Mouse (Mus musculus) thymus, postnatal 36 days (tissue): ENCODE data around the gene Shpk.

ENCODE experiments used
- DNase-seq, 2 experiments: peaks; one replicate each; pipeline ENCODE4 v3.0.0; 2022; ENCODE audit warnings: mixed read lengths in 2 of 2

Shpk gene

DNA sequence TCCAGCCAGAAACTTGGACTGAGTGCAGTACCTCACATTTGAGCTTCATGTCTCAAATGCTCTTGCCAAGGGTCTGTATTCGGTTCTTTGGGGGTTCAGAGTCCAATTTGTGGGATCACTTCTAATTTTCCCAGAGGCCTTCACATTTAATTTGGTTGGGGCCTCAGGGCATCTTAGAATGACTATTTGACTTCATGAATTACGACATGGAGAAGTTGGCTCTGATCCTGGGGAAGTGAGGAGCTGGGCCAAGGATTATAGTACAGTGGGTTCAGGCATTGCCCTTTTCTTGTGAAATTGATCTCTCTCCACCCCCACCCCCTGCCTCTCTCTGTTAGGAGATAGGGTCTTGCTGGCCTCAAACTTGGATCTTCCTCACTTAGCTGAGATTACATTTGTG, 1.8 kb downstream of the Shpk start:
- no peak for DNase-seq

GRCm38 (mm10) chr11:73201597-73201996, 2.3 kb downstream of the Shpk start:
- no peak for DNase-seq

- no peak for DNase-seq
These were observed 4.6 kb downstream of the Shpk start for GRCm38 (mm10) chr11:73203895-73204294.

DNA sequence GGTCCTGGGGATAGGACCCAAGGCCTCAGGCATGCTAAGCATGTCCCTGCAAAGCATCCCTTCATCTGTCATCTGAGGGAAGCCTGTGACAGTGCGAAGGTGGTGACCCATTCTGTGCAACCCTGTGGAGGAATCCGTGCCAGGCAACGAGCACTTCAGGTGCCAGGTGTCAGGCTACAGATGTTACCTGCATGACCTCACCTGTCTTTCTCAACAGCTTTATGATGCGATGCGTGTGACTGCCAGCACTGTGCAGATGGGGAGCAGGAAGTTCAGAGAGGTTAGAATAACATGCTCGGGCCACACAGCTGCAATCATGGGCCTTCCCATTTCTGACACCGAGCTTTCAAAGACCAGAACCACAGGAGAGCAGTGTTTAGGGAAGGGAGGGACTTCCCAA, 5.9 kb downstream of the Shpk start:
- DNase-seq: no peak

- DNase-seq: peak in 1 of 2 experiments; percentile 12
These were observed 8.4 kb downstream of the Shpk start for GRCm38 (mm10) chr11:73207621-73208020.

DNA sequence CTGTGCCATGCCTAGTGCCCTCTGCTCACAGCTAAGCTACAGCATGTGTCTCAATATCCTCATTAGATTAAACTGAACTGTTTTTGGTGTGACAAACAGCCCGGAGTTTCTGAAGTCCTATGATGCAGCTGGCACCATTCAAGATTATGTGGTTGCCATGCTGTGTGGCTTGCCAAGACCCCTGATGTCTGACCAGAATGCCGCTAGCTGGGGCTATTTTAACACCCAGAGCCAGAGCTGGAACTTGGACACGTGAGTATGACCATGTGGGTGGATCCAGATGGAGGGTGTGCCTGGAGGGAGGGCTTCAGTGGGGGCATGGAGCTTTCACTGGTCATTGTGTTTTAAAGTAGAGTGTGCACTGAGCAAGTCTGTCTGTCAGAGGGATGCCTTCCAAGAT, 14.7 kb downstream of the Shpk start:
- no peak for DNase-seq

GRCm38 (mm10) chr11:73219671-73220070, 20.4 kb downstream of the Shpk start:
- no peak for DNase-seq

GRCm38 (mm10) chr11:73220651-73221050, 21.4 kb downstream of the Shpk start:
- no peak for DNase-seq

- no peak for DNase-seq
These were observed 23.6 kb downstream of the Shpk start for GRCm38 (mm10) chr11:73222846-73223245.

DNA sequence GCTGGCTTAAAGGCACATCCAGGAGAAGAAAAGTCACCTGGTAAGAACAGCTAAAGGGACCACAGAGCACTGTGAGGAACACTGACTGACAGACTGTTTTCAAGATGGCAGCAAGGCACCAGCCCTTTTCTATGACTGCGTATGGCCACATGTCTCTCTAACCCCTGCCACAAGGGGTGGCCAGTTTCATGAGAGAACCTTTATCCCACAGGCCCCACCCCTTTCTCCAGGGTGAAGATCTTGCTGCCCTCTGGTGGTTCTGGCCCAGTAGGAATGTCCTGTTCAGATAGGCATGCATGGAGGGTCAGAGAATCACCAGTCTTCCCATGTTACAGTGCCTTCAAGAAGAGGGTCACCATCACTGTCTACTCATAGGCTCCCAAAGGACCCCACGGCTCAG, 24.7 kb downstream of the Shpk start:
- no peak for DNase-seq

- no peak for DNase-seq
These were observed 26.6 kb downstream of the Shpk start for GRCm38 (mm10) chr11:73225856-73226255.

DNA sequence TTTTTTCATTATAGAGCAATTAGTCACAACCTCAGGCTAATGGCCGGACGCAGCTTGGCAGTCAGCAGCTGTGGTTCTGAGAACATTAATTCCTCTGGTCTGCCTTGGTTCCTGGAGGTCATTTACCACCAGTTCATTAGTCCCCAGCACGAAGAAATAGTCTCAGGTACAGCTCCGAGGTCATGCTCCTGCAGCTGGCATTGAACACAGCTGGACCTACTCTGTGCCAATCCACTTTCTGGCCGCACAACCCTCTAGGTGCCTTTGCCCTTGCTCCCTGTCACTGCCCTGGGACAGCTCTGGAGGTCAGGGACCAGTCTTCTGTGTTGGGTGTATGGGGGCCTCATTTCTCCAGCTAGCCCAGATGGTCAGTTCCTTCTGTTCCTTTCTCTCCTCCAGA, 29.6 kb downstream of the Shpk start:
- DNase-seq: no peak

- DNase-seq: no peak
These were observed 30.8 kb downstream of the Shpk start for GRCm38 (mm10) chr11:73230081-73230480.

DNA sequence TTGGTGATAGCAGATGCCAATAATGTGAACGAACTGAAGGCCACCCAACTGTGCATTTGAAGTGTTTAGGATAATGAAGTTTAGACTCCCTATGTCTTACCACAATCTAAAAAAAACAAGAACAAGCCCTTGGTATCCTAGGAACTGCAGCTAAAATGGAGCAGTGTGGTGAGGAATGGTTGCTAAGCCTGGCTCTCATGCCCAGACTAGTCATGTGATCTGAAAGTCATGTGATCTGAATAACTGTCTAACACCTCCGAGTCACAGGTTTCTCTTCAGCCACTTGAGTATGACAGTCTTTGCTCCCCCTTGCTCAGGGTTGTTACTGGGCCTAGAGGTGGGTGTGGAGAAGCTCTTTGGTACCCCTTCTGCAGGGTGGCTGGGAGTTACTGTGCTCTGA, 33.3 kb downstream of the Shpk start:
- no peak for DNase-seq

GRCm38 (mm10) chr11:73233992-73234391, 34.7 kb downstream of the Shpk start, which contains the start of gene Trpv1:
Trpv1 (plus strand) TSS chr11:73234292.
- DNase-seq: no peak

DNA sequence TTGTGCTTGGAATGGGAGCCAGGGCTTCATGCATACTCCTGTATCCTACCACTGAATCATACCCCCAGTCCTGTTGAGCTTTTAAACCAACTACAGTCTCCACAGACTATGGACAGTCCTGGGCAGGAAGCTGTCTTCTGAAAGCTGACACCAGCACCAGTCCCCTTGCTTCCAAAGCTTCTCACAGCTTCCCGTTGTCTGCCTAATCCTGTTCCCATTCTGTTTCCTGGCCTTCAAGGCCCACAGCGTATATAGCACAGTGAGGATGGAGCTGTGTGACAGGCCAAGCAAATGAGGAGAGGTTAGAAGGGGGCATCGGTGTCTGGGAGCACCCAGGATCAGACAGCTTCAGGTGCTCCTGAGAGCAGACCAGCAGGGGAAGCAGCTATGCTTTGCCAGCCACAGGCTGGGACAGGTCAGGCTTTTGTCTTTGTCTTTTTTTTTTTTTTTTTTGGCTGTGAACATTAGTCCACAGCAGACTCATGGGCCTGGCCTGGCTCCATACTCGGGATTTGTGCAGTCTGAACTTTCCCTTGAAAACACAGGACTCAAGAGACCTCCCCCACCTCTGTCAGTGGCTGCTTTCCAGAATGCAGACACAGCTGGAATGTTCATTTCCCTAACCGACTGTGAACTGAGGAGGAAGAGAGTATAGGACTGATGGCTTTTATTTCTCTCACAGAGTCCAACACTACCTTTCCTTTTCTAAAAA, 36.9 kb downstream of the Shpk start:
- no peak for DNase-seq

GRCm38 (mm10) chr11:73236731-73237130, 37.5 kb downstream of the Shpk start:
- no peak for DNase-seq

GRCm38 (mm10) chr11:73242199-73242598, 42.9 kb downstream of the Shpk start:
- no peak for DNase-seq

GRCm38 (mm10) chr11:73242777-73243176, 43.5 kb downstream of the Shpk start:
- DNase-seq: no peak

- no peak for DNase-seq
These were observed 58.2 kb downstream of the Shpk start for GRCm38 (mm10) chr11:73257362-73257945.

DNA sequence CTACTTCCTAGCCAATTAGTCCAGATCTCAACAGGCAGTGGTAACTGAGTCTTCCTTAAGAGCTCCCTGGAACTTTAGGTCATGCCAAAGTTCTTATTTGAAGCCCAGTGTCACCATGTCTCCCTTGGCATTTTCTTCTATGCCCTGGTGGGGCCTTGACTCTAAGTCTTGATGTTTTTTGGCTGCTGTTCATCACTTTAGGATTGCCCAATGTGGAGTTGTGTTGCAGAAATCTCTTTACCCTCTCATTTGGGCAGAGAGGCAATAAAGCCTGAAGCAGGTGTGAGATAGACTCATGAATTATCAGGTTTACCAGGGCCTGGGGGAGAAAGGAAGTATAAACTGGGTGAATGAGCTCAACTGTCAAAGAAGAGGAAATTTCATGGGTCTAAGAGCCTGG, 59.4 kb downstream of the Shpk start:
- no peak for DNase-seq

- no peak for DNase-seq
These were observed 61.2 kb downstream of the Shpk start for GRCm38 (mm10) chr11:73260457-73260856.

DNA sequence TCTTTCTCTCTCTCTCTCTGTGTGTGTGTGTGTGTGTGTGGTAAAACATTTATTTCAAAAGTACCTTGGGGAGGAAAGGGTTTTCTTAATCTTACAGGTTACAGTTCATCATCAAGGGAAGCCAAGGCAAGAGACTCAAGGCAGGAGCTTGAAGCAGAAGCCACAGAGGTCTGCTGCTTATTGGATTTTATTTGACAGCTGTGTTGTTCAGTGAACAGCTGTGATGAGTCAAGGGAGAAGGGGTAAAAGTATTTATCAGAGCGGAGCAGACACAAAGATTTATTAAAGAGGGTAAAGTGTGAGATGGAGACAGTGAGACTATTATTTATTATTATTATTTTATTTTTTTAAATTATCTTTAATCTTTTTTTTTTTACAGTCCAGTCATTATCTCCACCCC, 62.1 kb downstream of the Shpk start:
- DNase-seq: no peak

- no peak for DNase-seq
These were observed 68.0 kb downstream of the Shpk start, which contains the start of gene Trpv3 for GRCm38 (mm10) chr11:73267267-73267666. Trpv3 (plus strand) TSS chr11:73267388.
